ENCODE assay signal across 8 mouse cellular contexts in the genomic region with DNA sequence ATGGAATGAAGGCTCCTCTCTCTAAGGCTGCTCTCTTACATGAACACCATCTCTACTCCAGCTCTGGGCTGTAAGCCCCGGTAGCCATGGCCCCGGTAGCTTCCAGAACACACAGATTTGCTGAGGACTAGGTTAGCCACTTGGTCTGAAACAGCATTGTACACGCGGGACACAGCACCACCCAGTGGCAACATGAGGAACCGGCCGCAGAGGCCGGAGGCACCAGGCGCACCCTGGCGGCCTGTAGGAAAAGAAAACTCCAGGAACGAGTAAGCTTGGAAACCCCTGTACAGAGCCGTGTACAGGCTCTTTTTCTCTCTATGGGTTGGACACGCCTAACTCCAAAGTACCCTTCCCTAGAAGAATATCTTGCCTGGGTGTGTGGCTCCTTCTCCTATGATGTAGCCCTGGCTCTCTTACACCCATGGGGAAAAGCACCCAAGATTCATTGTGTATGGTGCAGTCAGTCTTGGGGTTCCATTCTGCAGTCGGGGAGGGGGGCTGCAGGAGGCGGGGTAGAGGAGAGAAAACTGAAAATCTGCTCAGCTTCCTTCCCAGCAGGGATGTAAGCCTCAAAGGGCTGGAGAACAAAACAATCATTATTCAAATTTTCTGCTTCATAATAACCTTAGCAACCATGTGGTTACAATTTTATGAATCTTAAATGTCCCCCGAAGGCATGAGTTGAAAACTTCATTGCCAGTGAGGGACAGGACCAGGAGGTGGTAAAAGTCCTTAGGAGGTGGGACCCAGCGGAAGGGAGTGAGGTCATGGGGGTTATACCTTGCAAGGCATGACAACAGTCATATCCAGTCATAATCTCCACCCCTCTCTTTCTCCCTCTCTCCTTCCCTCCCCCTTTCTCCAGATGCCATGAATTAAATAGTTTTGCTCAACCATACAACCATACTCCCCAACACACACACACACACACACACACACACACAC.
DNase-seq lines count a peak whose midpoint lies in the region; ATAC-seq and TF ChIP-seq lines count a peak whose summit lies in the region.

No protein-coding gene starts in this region.

- H3K4me1 ChIP-seq in embryonic facial prominence, embryonic 15.5 days: peaks cover 3% of the 10 kb centered on the region; the same call in 1 of the 2 replicates
- H3K4me1 ChIP-seq in heart, embryonic 12.5 days (replicated peaks): 0 out of 2 replicates have a peak, but pooled peaks cover 3% of the 10 kb centered on the region
- no peaks in the 10 kb centered on the region for H3K4me1 ChIP-seq in kidney, postnatal 0 days (replicated peaks; ENCODE audit: insufficient read depth, low read length)
- no peaks in the 10 kb centered on the region for H3K4me1 ChIP-seq in liver, adult 2 months (ENCODE audit: control insufficient read depth, insufficient read depth, low read length)
- H3K4me1 ChIP-seq in stomach, embryonic 14.5 days (ENCODE audit: control insufficient read depth, insufficient read depth, low read length): no peaks in the 10 kb centered on the region

- no peak overlapping the region for H3K9ac ChIP-seq in embryonic facial prominence, embryonic 15.5 days
- no peak overlapping the region for H3K9ac ChIP-seq in heart, embryonic 12.5 days
- no peak overlapping the region for H3K9ac ChIP-seq in kidney, postnatal 0 days (ENCODE audit: low read depth, low read length)
- H3K9ac ChIP-seq in liver, adult 2 months (ENCODE audit: low read depth, low read length): no peak overlapping the region
- no peak overlapping the region for H3K9ac ChIP-seq in stomach, embryonic 14.5 days (replicated peaks; ENCODE audit: low read depth, low read length)

- H3K27ac ChIP-seq in embryonic facial prominence, embryonic 15.5 days (replicated peaks): no peak overlapping the region
- H3K27ac ChIP-seq in heart, embryonic 12.5 days (ENCODE audit: poor library complexity, severe bottlenecking): no peak overlapping the region
- H3K27ac ChIP-seq in kidney, postnatal 0 days: no peak overlapping the region
- no peak overlapping the region for H3K27ac ChIP-seq in liver, adult 2 months (replicated peaks; ENCODE audit: insufficient read depth, low read depth, low read length)
- no peak overlapping the region for H3K27ac ChIP-seq in stomach, embryonic 14.5 days (ENCODE audit: low read length)

- H3K27me3 ChIP-seq in embryonic facial prominence, embryonic 15.5 days: no peaks in the 10 kb centered on the region; the same call in 1 of the 2 replicates
- H3K27me3 ChIP-seq in heart, embryonic 12.5 days (replicated peaks): peaks cover 21% of the 10 kb centered on the region; the same call in 1 of the 2 replicates
- H3K27me3 ChIP-seq in kidney, postnatal 0 days (ENCODE audit: insufficient read depth, low read length): no peaks in the 10 kb centered on the region
- H3K27me3 ChIP-seq in liver, adult 2 months (ENCODE audit: control insufficient read depth, insufficient read depth, low read length): no peaks in the 10 kb centered on the region; the same call in 1 of the 2 replicates
- no peaks in the 10 kb centered on the region for H3K27me3 ChIP-seq in stomach, embryonic 14.5 days (ENCODE audit: control insufficient read depth, insufficient read depth, low read length)

- peak; percentile 100 for TF ChIP-seq CTCF in kidney, postnatal 0 days (IDR thresholded peaks at IDR 0.05; ENCODE audit: low read depth)
- TF ChIP-seq CTCF in liver, adult 2 months (IDR thresholded peaks at IDR 0.05; ENCODE audit: low read depth, low read length): peak; percentile 100

- H3K79me2 ChIP-seq in liver, adult 2 months (ENCODE audit: control insufficient read depth, insufficient read depth, low read length): no peaks in the 10 kb centered on the region

- TF ChIP-seq POLR2A in liver, adult 2 months (IDR thresholded peaks at IDR 0.05; ENCODE audit: extremely low read depth, insufficient read depth, low read length): no peak

- H3K4me2 ChIP-seq in embryonic facial prominence, embryonic 15.5 days (replicated peaks): no peak overlapping the region
- H3K4me2 ChIP-seq in heart, embryonic 12.5 days: no peak overlapping the region
- H3K4me2 ChIP-seq in kidney, postnatal 0 days (ENCODE audit: low read length): no peak overlapping the region
- H3K4me2 ChIP-seq in stomach, embryonic 14.5 days (replicated peaks; ENCODE audit: low read depth, low read length): no peak overlapping the region

- 9% methylated on average over 16 of the region's 16 CpGs for WGBS in embryonic facial prominence, embryonic 15.5 days
- 19% methylated on average over 16 of the region's 16 CpGs for WGBS in heart, embryonic 12.5 days
- 20% methylated on average over 16 of the region's 16 CpGs for WGBS in kidney, postnatal 0 days
- 20% methylated on average over 16 of the region's 16 CpGs for WGBS in liver, adult 2 months
- 19% methylated on average over 16 of the region's 16 CpGs for WGBS in stomach, embryonic 14.5 days

- H3K36me3 ChIP-seq in embryonic facial prominence, embryonic 15.5 days: no peaks in the 10 kb centered on the region
- no peaks in the 10 kb centered on the region for H3K36me3 ChIP-seq in heart, embryonic 12.5 days
- H3K36me3 ChIP-seq in kidney, postnatal 0 days (ENCODE audit: insufficient read depth, low read length): no peaks in the 10 kb centered on the region
- no peaks in the 10 kb centered on the region for H3K36me3 ChIP-seq in liver, adult 2 months (ENCODE audit: control insufficient read depth, insufficient read depth, low read length)
- H3K36me3 ChIP-seq in stomach, embryonic 14.5 days (ENCODE audit: control insufficient read depth, insufficient read depth, low read length): no peaks in the 10 kb centered on the region

- DNase-seq in A20 (ENCODE audit: low read depth, low spot score): peak; percentile 88
- peak; percentile 66 to 74 for DNase-seq in adrenal gland, postnatal 4 days (ENCODE audit: low spot score in 2 of 2)
- peak; percentile 91 for DNase-seq in kidney, postnatal 0 days (ENCODE audit: low spot score)
- DNase-seq in liver, adult 2 months (ENCODE audit: extremely low read depth, low read depth, low spot score): peak; percentile 60
- peak; percentile 64 to 85 for DNase-seq in natural killer cell, adult 2 months (ENCODE audit: low spot score in 2 of 2)

- H3K4me3 ChIP-seq in embryonic facial prominence, embryonic 15.5 days (replicated peaks): no peak overlapping the region
- H3K4me3 ChIP-seq in heart, embryonic 12.5 days: no peak overlapping the region
- no peak overlapping the region for H3K4me3 ChIP-seq in kidney, postnatal 0 days (replicated peaks; ENCODE audit: low read depth, low read length)
- no peak overlapping the region for H3K4me3 ChIP-seq in liver, adult 2 months (ENCODE audit: insufficient read depth, low read depth, low read length)
- no peak overlapping the region for H3K4me3 ChIP-seq in stomach, embryonic 14.5 days (ENCODE audit: low read depth, low read length)

- peak; percentile 58 for ATAC-seq in embryonic facial prominence, embryonic 15.5 days (ENCODE audit: insufficient number of reproducible peaks, low FRiP score, low TSS enrichment, low read depth)
- peak; percentile 51 for ATAC-seq in heart, embryonic 12.5 days (ENCODE audit: insufficient number of reproducible peaks, low FRiP score)
- peak; percentile 68 for ATAC-seq in kidney, postnatal 0 days (replicated peaks; ENCODE audit: low FRiP score, low read depth)
- ATAC-seq in stomach, embryonic 14.5 days (ENCODE audit: insufficient number of reproducible peaks, insufficient read depth, low FRiP score, low read depth): peak; percentile 59; the same call in 1 of the 2 replicates

- no peaks in the 10 kb centered on the region for H3K9me3 ChIP-seq in embryonic facial prominence, embryonic 15.5 days (replicated peaks)
- H3K9me3 ChIP-seq in heart, embryonic 12.5 days (replicated peaks): no peaks in the 10 kb centered on the region
- H3K9me3 ChIP-seq in kidney, postnatal 0 days (replicated peaks; ENCODE audit: low read length): no peaks in the 10 kb centered on the region
- H3K9me3 ChIP-seq in stomach, embryonic 14.5 days (ENCODE audit: control insufficient read depth, low read depth, low read length): no peaks in the 10 kb centered on the region
